Mouse (Mus musculus): ENCODE measurements around the gene Cemip. TPM values are rescaled to one million over a fixed set of nuclear protein-coding genes. Genes with fewer than 3 reads are reported as not detected.

The Cemip gene
- total RNA-seq, 2 experiments from 2014 or later = 19.0 to 19.9 TPM

GRCm38 (mm10) chr7:84029120-84029771 is 57.1 kb downstream of the Cemip start:
- no peak for DNase-seq (ENCODE audit: low spot score in 2 of 2)

GRCm38 (mm10) chr7:84028368-84028767 is 57.9 kb downstream of the Cemip start:
- DNase-seq (ENCODE audit: low spot score in 2 of 2) = no peak

- no peak for DNase-seq (ENCODE audit: low spot score in 2 of 2)
Measured at GRCm38 (mm10) chr7:84026950-84027585, 59.2 kb downstream of the Cemip start.

GRCm38 (mm10) chr7:84026090-84026489 is 60.2 kb downstream of the Cemip start:
- DNase-seq (ENCODE audit: low spot score in 2 of 2) = no peak

- DNase-seq (ENCODE audit: low spot score in 2 of 2) = no peak
Measured at GRCm38 (mm10) chr7:84023466-84023865, 62.8 kb downstream of the Cemip start.

GRCm38 (mm10) chr7:84022462-84022861 is 63.8 kb downstream of the Cemip start:
- DNase-seq (ENCODE audit: low spot score in 2 of 2) = no peak

- DNase-seq (ENCODE audit: low spot score in 2 of 2) = no peak
Measured at GRCm38 (mm10) chr7:84019381-84019780, 66.9 kb downstream of the Cemip start.

- DNase-seq (ENCODE audit: low spot score in 2 of 2) = no peak
Measured at GRCm38 (mm10) chr7:84018291-84019266, 67.7 kb downstream of the Cemip start.

GRCm38 (mm10) chr7:84015050-84015449 is 71.3 kb downstream of the Cemip start:
- no peak for DNase-seq (ENCODE audit: low spot score in 2 of 2)

- no peak for DNase-seq (ENCODE audit: low spot score in 2 of 2)
Measured at GRCm38 (mm10) chr7:84013656-84014055, 72.6 kb downstream of the Cemip start.

GRCm38 (mm10) chr7:84004357-84004756 is 81.9 kb downstream of the Cemip start:
- no peak for DNase-seq (ENCODE audit: low spot score in 2 of 2)

GRCm38 (mm10) chr7:84001516-84001915 is 84.8 kb downstream of the Cemip start:
- no peak for DNase-seq (ENCODE audit: low spot score in 2 of 2)

GRCm38 (mm10) chr7:84000671-84001070 is 85.6 kb downstream of the Cemip start:
- no peak for DNase-seq (ENCODE audit: low spot score in 2 of 2)

- DNase-seq (ENCODE audit: low spot score in 2 of 2) = no peak
Measured at GRCm38 (mm10) chr7:83999647-84000046, 86.7 kb downstream of the Cemip start.

GRCm38 (mm10) chr7:83994348-83994747 is 92.0 kb downstream of the Cemip start:
- DNase-seq (ENCODE audit: low spot score in 2 of 2) = no peak

GRCm38 (mm10) chr7:83989294-83989693 is 97.0 kb downstream of the Cemip start:
- no peak for DNase-seq (ENCODE audit: low spot score in 2 of 2)

- DNase-seq (ENCODE audit: low spot score in 2 of 2) = no peak
Measured at GRCm38 (mm10) chr7:83985751-83986150, 100.6 kb downstream of the Cemip start.

GRCm38 (mm10) chr7:83982566-83982965 is 103.7 kb downstream of the Cemip start:
- DNase-seq (ENCODE audit: low spot score in 2 of 2) = no peak

GRCm38 (mm10) chr7:83978945-83979536 is 107.3 kb downstream of the Cemip start:
- DNase-seq (ENCODE audit: low spot score in 2 of 2) = no peak

GRCm38 (mm10) chr7:83978410-83978809 is 107.9 kb downstream of the Cemip start:
- DNase-seq (ENCODE audit: low spot score in 2 of 2) = no peak

- DNase-seq (ENCODE audit: low spot score in 2 of 2) = no peak
Measured at GRCm38 (mm10) chr7:83976413-83976958, 109.8 kb downstream of the Cemip start.
